Mouse (Mus musculus) intestine, embryonic 14.5 days (tissue): ENCODE data around the gene Slc12a5. TPM values are rescaled to one million over a fixed set of nuclear protein-coding genes. Genes with fewer than 3 reads are reported as not detected.

Source experiments
- ATAC-seq: fragments of 200-750 bp; cut with Nextera tagmentation; replicated peaks from 2 replicates; pipeline ENCODE4 v1.8.0; 2017; ENCODE audit warnings: low read depth, moderate number of reproducible peaks, moderate TSS enrichment, moderate library complexity; ENCODE audit not compliant: low FRiP score, low TSS enrichment
- DNase-seq: peaks from one replicate; pipeline ENCODE4 v3.0.0-alpha.2; 2018; ENCODE audit warnings: low spot score
- H3K27ac ChIP-seq: fragments of 300-500 bp; sonication (generic); 2 replicates; pipeline ENCODE4 v1.5.1; 2014; ENCODE audit warnings: low read depth, mild to moderate bottlenecking, control low read depth
- H3K27me3 ChIP-seq: fragments of 300-500 bp; sonication (generic); replicated peaks from 2 replicates; pipeline ENCODE4 v1.6.1; 2014; ENCODE audit warnings: low read length, control low read depth; ENCODE audit not compliant: control insufficient read depth, insufficient read depth
- H3K36me3 ChIP-seq: fragments of 300-500 bp; sonication (generic); 2 replicates; pipeline ENCODE4 v1.6.1; 2014; ENCODE audit warnings: low read length, control low read depth; ENCODE audit not compliant: control insufficient read depth, insufficient read depth
- H3K4me1 ChIP-seq: fragments of 300-500 bp; sonication (generic); replicated peaks from 2 replicates; pipeline ENCODE4 v1.6.1; 2014; ENCODE audit warnings: low read length, control low read depth, mixed read lengths; ENCODE audit not compliant: control insufficient read depth, insufficient read depth
- H3K4me2 ChIP-seq: fragments of 300-500 bp; sonication (generic); 2 replicates; pipeline ENCODE4 v1.6.1; 2014; ENCODE audit warnings: low read length
- H3K4me3 ChIP-seq: fragments of 300-500 bp; sonication (generic); 2 replicates; pipeline ENCODE4 v1.5.1; 2014; ENCODE audit warnings: low read depth, low read length, control low read depth, mixed read lengths
- H3K9ac ChIP-seq: fragments of 300-500 bp; sonication (generic); 2 replicates; pipeline ENCODE4 v1.6.1; 2014; ENCODE audit warnings: mild to moderate bottlenecking, low read length
- H3K9me3 ChIP-seq: fragments of 300-500 bp; sonication (generic); 2 replicates; pipeline ENCODE4 v1.6.1; 2016; ENCODE audit warnings: low read length, control low read depth; ENCODE audit not compliant: control insufficient read depth
- WGBS: fragments of 180-500 bp; shearing (Covaris S2); extraction: QIAGEN DNeasy Blood & Tissue Kit; methylation state at CpG from one replicate; pipeline ENCODE4 v1.1.7; 2014; 5-methylcytosine and 5-hydroxymethylcytosine counted together
- polyA plus RNA-seq: library from polyadenylated mRNA; unstranded; fragments of >200 nt; fragmentation: Nextera tagmentation; extraction: Ambion mirVana; gene quantifications from 2 replicates; pipeline ENCODE4 v1.2.1, GENCODE M21; 2014

Gene Slc12a5
- polyA plus RNA-seq, 1 experiment from 2014 or later, result 1.3 TPM

DNA sequence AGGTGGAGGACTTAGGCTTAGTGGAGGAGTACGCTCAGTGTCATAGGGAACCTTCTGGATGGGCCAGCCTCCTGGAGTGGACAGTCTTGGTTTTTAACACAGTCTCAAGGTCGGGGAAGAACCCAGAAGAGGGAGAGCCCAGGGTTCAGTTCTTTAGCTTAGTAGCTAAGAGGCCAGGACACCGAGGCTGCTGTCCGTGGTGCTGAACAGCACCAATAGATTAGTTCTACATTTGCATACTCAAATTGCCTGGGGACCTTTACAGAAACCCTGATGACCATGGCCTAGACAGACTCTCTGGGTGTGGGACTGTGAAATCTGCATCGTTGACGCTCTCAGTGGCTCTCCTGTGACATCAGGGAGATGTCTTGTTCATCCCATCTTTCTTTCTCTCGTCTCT lies 19.1 kb downstream of the Slc12a5 start:
- no peaks in the 10 kb centered on the region for H3K9me3 ChIP-seq
- no peak overlapping the region for H3K4me2 ChIP-seq
- 23% methylated on average over 7 of the region's 7 CpGs for WGBS
- H3K4me3 ChIP-seq, result no peak overlapping the region
- no peaks in the 10 kb centered on the region for H3K4me1 ChIP-seq
- no peaks in the 10 kb centered on the region for H3K36me3 ChIP-seq
- H3K9ac ChIP-seq, result no peak overlapping the region
- H3K27ac ChIP-seq, result no peak overlapping the region
- ATAC-seq, result no peak
- H3K27me3 ChIP-seq, result no peaks in the 10 kb centered on the region
- DNase-seq, result peak; percentile 73

DNA sequence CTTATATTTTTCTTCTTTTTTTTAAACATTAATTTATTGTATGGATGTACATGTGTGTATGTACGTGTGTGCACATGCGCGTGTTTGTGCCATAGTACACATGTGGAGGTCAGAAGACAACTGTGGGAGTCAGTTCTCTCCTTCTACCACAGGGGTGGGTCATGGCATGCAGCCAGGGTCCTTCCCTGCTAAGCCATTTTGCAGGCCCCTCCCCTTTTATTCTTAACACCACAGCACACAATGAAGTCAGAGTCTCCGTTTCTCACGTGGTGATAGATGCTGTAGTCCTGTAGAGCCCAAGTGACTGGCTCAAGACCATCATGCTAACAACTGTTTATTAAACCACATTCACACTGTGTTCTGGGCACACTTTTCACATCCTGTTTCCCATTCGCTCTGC lies 25.4 kb downstream of the Slc12a5 start:
- no peak for DNase-seq
- WGBS, result 79% methylated on average over 6 of the region's 6 CpGs
- Histone ChIP-seq H3K9ac (no peak overlapping the region), H3K27me3 (no peaks in the 10 kb centered on the region), H3K4me1 (no peaks in the 10 kb centered on the region), H3K27ac (no peak overlapping the region), H3K9me3 (no peaks in the 10 kb centered on the region), H3K4me3 (no peak overlapping the region), H3K36me3 (no peaks in the 10 kb centered on the region), H3K4me2 (no peak overlapping the region)
- no peak for ATAC-seq

DNA sequence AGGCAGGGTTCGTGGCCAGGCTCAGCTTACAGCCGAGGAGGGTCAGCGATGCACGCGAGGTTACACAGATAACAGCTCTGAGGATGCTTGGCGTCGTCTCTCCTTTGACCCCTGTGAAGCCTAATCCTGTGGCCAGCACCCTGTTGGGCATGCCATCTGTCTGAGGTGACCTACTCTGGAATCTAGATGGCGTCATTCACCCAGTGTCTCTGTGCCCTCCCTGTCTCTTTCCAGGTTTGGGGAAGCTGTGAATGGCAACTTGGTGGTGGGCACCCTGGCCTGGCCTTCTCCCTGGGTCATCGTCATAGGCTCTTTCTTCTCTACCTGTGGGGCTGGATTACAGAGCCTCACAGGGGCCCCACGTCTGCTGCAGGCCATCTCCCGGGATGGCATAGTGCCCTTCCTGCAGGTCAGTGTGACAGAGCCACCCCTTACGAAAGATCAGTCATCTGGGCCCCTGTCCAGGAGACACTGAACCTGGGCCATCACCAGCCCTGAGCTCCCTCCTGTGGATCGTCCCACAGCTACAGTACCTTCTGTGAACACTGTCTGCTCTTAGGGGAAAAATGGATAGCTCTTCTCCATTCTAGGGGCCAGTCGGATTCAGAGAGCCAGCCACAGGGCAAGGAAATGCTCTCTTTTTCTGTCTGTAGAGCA lies 25.9 kb downstream of the Slc12a5 start:
- Histone ChIP-seq H3K4me3 (no peak overlapping the region), H3K36me3 (no peaks in the 10 kb centered on the region), H3K4me2 (no peak overlapping the region), H3K27ac (no peak overlapping the region), H3K9ac (no peak overlapping the region), H3K27me3 (no peaks in the 10 kb centered on the region), H3K9me3 (no peaks in the 10 kb centered on the region), H3K4me1 (no peaks in the 10 kb centered on the region)
- DNase-seq (no peak), ATAC-seq (no peak)
- WGBS, result 73% methylated on average over 14 of the region's 14 CpGs

DNA sequence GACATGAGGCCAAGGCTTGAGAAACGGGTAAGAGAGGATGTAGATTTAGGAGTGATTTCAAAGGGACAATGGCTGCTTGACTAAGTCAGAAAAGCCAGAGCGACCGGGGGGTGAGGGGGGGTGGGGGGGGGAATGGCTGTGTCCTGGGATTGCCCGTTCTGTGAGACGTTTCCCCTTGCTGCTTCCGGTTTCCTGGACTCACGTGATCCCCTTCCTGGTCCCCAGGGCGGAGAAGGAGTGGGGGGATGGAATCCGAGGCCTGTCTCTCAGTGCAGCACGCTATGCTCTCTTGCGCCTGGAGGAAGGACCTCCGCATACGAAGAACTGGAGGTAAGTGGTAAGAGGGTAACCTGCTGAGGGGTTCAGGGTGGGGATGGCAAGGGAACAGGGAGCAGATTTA lies 28.2 kb downstream of the Slc12a5 start:
- ATAC-seq (no peak), DNase-seq (no peak)
- Histone ChIP-seq H3K27ac (no peak overlapping the region), H3K9ac (no peak overlapping the region), H3K4me1 (no peaks in the 10 kb centered on the region), H3K9me3 (no peaks in the 10 kb centered on the region), H3K36me3 (no peaks in the 10 kb centered on the region), H3K27me3 (no peaks in the 10 kb centered on the region), H3K4me2 (no peak overlapping the region), H3K4me3 (no peak overlapping the region)
- 64% methylated on average over 13 of the region's 13 CpGs for WGBS

DNA sequence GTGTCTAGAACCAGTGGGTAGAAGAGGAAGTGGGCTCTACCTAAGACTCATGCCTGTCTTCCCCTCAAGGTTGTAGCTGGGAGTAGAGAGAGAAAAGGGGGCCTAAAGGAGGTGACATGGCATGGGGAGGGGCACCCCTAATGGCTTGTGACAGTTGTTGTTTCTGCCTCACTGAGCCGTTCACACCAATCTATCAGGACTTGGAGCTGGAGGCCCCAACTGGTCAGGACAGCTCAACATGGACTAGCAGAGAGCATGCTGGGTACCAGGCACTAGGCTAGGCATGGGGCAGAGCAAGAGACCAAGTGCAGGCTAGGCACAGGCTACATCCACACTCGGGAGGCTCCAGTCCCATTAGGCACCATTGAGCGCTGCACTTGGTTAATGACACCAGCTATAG lies 30.5 kb downstream of the Slc12a5 start:
- no peak overlapping the region for H3K9ac ChIP-seq
- no peaks in the 10 kb centered on the region for H3K9me3 ChIP-seq
- H3K36me3 ChIP-seq, result no peaks in the 10 kb centered on the region
- 75% methylated on average over 3 of the region's 3 CpGs for WGBS
- H3K27me3 ChIP-seq, result 0 out of 2 replicates have a peak, but pooled peaks cover 6% of the 10 kb centered on the region
- no peak overlapping the region for H3K4me3 ChIP-seq
- DNase-seq (no peak), ATAC-seq (0 out of 2 replicates have a peak, but pooled peaks have one; percentile 47)
- H3K4me1 ChIP-seq, result no peaks in the 10 kb centered on the region
- H3K4me2 ChIP-seq, result no peak overlapping the region
- no peak overlapping the region for H3K27ac ChIP-seq

DNA sequence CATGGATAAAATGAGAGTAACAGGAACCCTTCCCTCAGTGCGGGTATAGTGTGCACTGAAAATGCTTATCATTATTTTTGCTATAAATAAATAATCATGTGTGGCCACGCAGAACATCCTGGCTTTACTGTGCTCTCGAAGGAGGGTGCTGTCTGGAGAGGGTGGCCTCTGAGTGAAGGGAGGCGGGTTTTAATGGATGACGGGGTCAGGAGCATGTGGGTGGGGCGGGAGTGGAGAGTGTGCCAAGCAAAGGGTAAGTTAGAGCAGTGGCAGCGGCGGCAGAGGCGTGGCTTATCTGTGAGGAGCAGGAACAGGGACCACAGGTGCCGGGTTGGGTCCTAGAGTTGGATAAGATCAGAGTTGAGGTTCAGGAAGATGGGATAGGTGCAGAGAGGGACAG lies 31.2 kb downstream of the Slc12a5 start:
- Histone ChIP-seq H3K4me1 (no peaks in the 10 kb centered on the region), H3K27ac (no peak overlapping the region), H3K4me3 (no peak overlapping the region), H3K36me3 (no peaks in the 10 kb centered on the region), H3K9ac (no peak overlapping the region), H3K27me3 (peaks cover 12% of the 10 kb centered on the region), H3K9me3 (no peaks in the 10 kb centered on the region), H3K4me2 (no peak overlapping the region)
- DNase-seq (no peak), ATAC-seq (no peak)
- 30% methylated on average over 10 of the region's 10 CpGs for WGBS

DNA sequence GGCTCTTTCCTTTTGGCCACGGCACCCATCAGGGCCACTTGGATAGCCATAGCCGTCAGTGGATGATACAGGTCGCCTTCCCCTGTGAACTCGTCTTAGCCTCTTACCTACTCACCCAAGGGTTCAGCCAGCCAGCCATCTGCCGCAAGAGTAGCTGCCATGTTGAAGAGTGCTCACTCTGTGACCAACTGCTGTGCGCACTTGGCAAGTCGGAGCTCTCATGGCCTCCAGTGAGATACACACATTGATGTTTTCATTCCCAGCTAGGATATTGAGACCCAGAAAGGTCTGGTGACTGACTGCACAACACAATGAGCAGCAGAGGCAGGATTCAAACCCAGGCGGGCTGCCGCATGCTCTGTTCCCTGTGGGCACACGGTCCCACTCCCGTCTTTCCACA lies 33.6 kb downstream of the Slc12a5 start:
- H3K27me3 ChIP-seq, result peaks cover 34% of the 10 kb centered on the region
- ATAC-seq (no peak), DNase-seq (no peak)
- 0 out of 2 replicates have a peak, but pooled peaks cover 5% of the 10 kb centered on the region for H3K36me3 ChIP-seq
- 88% methylated on average over 11 of the region's 11 CpGs for WGBS
- no peak overlapping the region for H3K27ac ChIP-seq
- peaks cover 11% of the 10 kb centered on the region for H3K4me1 ChIP-seq
- no peaks in the 10 kb centered on the region for H3K9me3 ChIP-seq
- H3K4me3 ChIP-seq, result no peak overlapping the region
- no peak overlapping the region for H3K4me2 ChIP-seq
- H3K9ac ChIP-seq, result no peak overlapping the region

DNA sequence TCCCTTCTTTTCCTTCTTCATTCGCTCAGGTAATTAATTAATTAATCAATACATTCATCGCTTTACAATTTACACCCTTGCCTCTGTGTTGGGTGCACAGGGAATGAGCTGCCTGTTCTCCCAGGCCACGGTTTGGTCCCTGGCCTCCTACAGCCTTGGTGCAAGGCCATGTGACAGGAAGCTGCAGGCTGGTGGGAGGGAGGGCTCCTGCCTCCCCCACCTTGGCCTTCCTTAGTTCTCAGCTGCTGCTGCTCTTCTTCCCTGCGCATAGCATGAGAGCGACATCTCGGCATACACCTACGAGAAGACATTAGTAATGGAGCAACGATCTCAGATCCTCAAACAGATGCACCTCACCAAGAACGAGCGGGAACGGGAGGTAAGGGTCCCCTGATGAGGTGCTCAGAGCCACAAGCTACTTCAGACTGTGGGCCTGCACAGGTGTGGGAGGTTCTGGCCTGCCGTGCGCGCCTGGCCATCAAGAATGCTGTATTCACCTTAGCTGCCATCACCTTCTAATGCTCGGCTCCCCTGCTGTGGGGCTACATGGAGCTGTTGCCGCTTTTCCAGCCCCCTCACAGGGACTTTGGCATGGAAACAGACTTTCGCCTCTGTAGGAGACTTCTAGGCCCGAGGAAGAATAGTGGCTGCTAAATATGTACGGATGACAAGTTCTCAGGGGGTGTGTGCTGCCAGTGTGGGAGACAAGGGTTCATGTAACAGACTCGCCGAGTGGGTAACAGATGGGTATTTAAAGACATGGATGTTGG lies 34.2 kb downstream of the Slc12a5 start:
- no peaks in the 10 kb centered on the region for H3K9me3 ChIP-seq
- H3K4me1 ChIP-seq, result peaks cover 11% of the 10 kb centered on the region
- 56% methylated on average over 21 of the region's 21 CpGs for WGBS
- H3K27me3 ChIP-seq, result peaks cover 41% of the 10 kb centered on the region
- no peak overlapping the region for H3K9ac ChIP-seq
- H3K36me3 ChIP-seq, result peaks cover 12% of the 10 kb centered on the region
- DNase-seq, result no peak
- H3K4me3 ChIP-seq, result no peak overlapping the region
- ATAC-seq, result no peak
- no peak overlapping the region for H3K4me2 ChIP-seq
- H3K27ac ChIP-seq, result no peak overlapping the region

DNA sequence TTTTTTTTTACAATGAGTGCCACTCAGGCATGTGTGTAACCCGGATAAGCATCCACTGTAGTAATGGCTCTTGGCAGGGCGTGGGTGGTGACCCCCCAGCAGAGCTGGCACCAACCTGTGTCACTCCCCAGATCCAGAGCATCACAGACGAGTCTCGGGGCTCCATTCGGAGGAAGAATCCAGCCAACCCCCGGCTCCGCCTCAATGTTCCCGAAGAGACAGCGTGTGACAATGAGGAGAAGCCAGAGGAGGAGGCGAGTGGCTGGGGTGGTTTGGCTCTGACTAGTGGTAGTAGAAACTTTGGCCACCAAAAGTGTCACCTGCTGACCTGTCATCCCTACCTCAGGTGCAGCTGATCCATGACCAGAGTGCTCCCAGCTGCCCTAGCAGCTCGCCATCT lies 35.4 kb downstream of the Slc12a5 start:
- Histone ChIP-seq H3K36me3 (peaks cover 23% of the 10 kb centered on the region), H3K4me2 (no peak overlapping the region), H3K27ac (no peak overlapping the region), H3K4me1 (peaks cover 11% of the 10 kb centered on the region), H3K27me3 (peaks cover 42% of the 10 kb centered on the region), H3K4me3 (no peak overlapping the region), H3K9me3 (no peaks in the 10 kb centered on the region), H3K9ac (no peak overlapping the region)
- WGBS, result 78% methylated on average over 10 of the region's 11 CpGs
- DNase-seq (no peak), ATAC-seq (no peak)
